Mouse (Mus musculus) hindbrain, embryonic 16.5 days (tissue): ENCODE measurements around the gene Calcrl. TPM values are rescaled to one million over a fixed set of nuclear protein-coding genes. Genes with fewer than 3 reads are reported as not detected.

Source experiments
- ATAC-seq: fragments of 200-750 bp; cut with Nextera tagmentation; 2 replicates; pipeline ENCODE4 v1.8.0; 2017; ENCODE audit warnings: moderate TSS enrichment, moderate library complexity
- H3K27ac ChIP-seq: fragments of 300-500 bp; sonication (generic); 2 replicates; pipeline ENCODE4 v1.5.1; 2014; ENCODE audit warnings: low read depth, mild to moderate bottlenecking, control low read depth, low read length, moderate library complexity
- H3K27me3 ChIP-seq: fragments of 300-500 bp; sonication (generic); replicated peaks from 2 replicates; pipeline ENCODE4 v1.6.1; 2014; ENCODE audit warnings: low read length; ENCODE audit not compliant: control insufficient read depth, insufficient read depth
- H3K36me3 ChIP-seq: fragments of 300-500 bp; sonication (generic); 2 replicates; pipeline ENCODE4 v1.6.1; 2014; ENCODE audit warnings: mild to moderate bottlenecking, low read length, moderate library complexity, mixed read lengths; ENCODE audit not compliant: control insufficient read depth, insufficient read depth
- H3K4me1 ChIP-seq: fragments of 300-500 bp; sonication (generic); 2 replicates; pipeline ENCODE4 v1.6.1; 2014; ENCODE audit warnings: low read depth, low read length; ENCODE audit not compliant: control insufficient read depth, insufficient read depth
- H3K4me2 ChIP-seq: fragments of 300-500 bp; sonication (generic); 2 replicates; pipeline ENCODE4 v1.6.1; 2014; ENCODE audit warnings: mild to moderate bottlenecking, low read length, control low read depth, moderate library complexity
- H3K4me3 ChIP-seq: fragments of 300-500 bp; sonication (generic); 2 replicates; pipeline ENCODE4 v1.5.1; 2014; ENCODE audit warnings: mild to moderate bottlenecking, low read length, control low read depth, moderate library complexity
- H3K9ac ChIP-seq: fragments of 300-500 bp; sonication (generic); 2 replicates; pipeline ENCODE4 v1.6.1; 2014; ENCODE audit warnings: low read depth, mild to moderate bottlenecking, control low read depth, low read length, moderate library complexity
- H3K9me3 ChIP-seq: fragments of 300-500 bp; sonication (generic); 2 replicates; pipeline ENCODE4 v1.6.1; 2014; ENCODE audit warnings: mild to moderate bottlenecking, low read length, moderate library complexity; ENCODE audit not compliant: control insufficient read depth
- WGBS: fragments of 180-500 bp; shearing (Covaris S2); extraction: QIAGEN DNeasy Blood & Tissue Kit; methylation state at CpG from one replicate; pipeline ENCODE4 v1.1.7; 2014; 5-methylcytosine and 5-hydroxymethylcytosine counted together
- polyA plus RNA-seq: library from polyadenylated mRNA; unstranded; fragments of >200 nt; fragmentation: Nextera tagmentation; extraction: Ambion mirVana; gene quantifications from 2 replicates; pipeline ENCODE4 v1.2.1, GENCODE M21; 2015

The Calcrl gene
- polyA plus RNA-seq, 1 experiment from 2014 or later, result 13.9 TPM

DNA sequence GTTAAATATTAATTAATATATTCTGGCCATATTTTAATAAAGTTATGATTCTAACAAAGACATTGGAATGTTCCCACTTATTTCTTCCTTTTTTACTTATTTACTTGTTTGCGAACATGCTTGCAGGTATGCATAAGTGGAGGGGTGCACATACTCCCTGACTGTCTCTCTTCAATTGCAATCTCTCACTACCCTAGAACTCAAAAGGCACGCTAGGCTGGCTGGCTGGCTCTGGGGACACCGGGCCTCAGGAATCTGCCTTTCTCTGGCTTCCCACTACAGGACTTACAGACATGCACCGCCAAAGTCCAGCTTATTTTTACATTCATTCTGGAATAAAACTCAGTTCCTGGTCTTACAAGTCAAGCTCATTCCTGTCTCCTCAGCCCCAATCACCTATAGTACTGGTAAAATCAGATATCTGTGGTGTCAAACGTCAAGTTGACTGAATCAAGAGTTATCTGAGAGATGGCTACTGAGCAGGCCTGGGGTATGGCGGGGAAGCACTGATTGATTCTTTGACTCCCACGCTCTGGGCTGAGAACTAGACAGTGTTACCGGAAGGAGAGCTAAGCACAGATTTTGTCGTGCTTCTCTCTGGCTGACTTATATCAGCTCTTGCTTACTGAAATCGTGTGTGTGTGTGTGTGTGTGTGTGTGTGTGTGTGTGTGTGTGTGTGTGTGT, 29.5 kb upstream of the Calcrl start:
- ATAC-seq, result peak; percentile 52; the same call in 1 of the 2 replicates
- H3K27me3 ChIP-seq, result no peaks in the 10 kb centered on the region
- no peak overlapping the region for H3K9ac ChIP-seq
- no peaks in the 10 kb centered on the region for H3K4me1 ChIP-seq
- 60% methylated on average over 10 of the region's 10 CpGs for WGBS
- H3K4me3 ChIP-seq, result no peak overlapping the region
- no peaks in the 10 kb centered on the region for H3K36me3 ChIP-seq
- no peak overlapping the region for H3K27ac ChIP-seq
- H3K4me2 ChIP-seq, result peak overlapping the region; percentile 3; the same call in 1 of the 2 replicates
- H3K9me3 ChIP-seq, result no peaks in the 10 kb centered on the region

DNA sequence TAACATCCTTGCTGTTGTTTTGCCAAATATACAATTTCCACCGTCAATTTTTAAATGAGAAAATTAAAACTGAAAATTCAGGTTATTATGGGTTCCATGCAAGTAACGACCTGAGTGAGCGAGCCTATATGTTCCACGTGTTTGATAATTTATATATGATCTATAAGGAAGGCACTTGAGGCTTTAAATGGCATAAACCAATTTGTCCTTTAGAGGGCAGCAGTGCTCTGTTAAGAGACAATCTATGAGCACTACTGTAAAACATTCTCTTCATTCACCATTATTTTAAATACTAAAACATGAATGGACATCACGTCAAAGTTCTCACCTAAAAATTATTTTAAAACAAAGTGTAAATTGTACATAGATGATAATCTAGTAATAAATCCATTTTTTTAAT, 28.8 kb upstream of the Calcrl start:
- H3K9me3 ChIP-seq, result no peaks in the 10 kb centered on the region
- no peaks in the 10 kb centered on the region for H3K4me1 ChIP-seq
- no peak overlapping the region for H3K9ac ChIP-seq
- no peak overlapping the region for H3K4me2 ChIP-seq
- H3K27ac ChIP-seq, result no peak overlapping the region
- no peak overlapping the region for H3K4me3 ChIP-seq
- peak; percentile 70 for ATAC-seq
- no peaks in the 10 kb centered on the region for H3K36me3 ChIP-seq
- WGBS, result 12% methylated on average over 5 of the region's 5 CpGs
- H3K27me3 ChIP-seq, result no peaks in the 10 kb centered on the region

DNA sequence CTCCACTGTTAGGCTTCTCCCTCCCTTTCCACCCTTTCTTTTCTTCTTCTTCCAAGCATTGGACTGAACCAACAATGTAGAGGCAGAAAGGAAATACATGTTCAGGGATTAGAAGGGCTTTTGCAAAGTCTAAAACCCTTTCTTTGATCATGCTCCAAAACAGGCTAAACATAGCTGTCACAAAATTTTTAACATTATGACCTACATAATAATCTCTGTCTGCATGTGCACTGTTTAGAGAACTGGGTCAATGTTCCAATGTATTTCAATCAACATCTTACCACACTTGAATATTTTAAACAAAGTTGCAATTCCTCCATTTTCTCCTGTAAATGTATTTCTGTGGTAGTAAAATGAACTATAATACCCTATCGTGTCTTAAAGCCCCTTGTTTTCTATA, 20.3 kb upstream of the Calcrl start:
- ATAC-seq, result no peak
- no peaks in the 10 kb centered on the region for H3K9me3 ChIP-seq
- 79% methylated on average over 1 of the region's 1 CpGs for WGBS
- H3K36me3 ChIP-seq, result no peaks in the 10 kb centered on the region
- H3K4me3 ChIP-seq, result no peak overlapping the region
- no peak overlapping the region for H3K4me2 ChIP-seq
- H3K9ac ChIP-seq, result no peak overlapping the region
- no peak overlapping the region for H3K27ac ChIP-seq
- no peaks in the 10 kb centered on the region for H3K4me1 ChIP-seq
- no peaks in the 10 kb centered on the region for H3K27me3 ChIP-seq

- no peak overlapping the region for H3K4me3 ChIP-seq
- 90% methylated on average over 5 of the region's 5 CpGs for WGBS
- no peak overlapping the region for H3K4me2 ChIP-seq
- no peak overlapping the region for H3K27ac ChIP-seq
- H3K9ac ChIP-seq, result no peak overlapping the region
- ATAC-seq, result no peak
- H3K27me3 ChIP-seq, result no peaks in the 10 kb centered on the region
- H3K36me3 ChIP-seq, result no peaks in the 10 kb centered on the region
- H3K4me1 ChIP-seq, result no peaks in the 10 kb centered on the region
- no peaks in the 10 kb centered on the region for H3K9me3 ChIP-seq
Measured at GRCm38 (mm10) chr2:84441940-84442339, 16.7 kb upstream of the Calcrl start.

DNA sequence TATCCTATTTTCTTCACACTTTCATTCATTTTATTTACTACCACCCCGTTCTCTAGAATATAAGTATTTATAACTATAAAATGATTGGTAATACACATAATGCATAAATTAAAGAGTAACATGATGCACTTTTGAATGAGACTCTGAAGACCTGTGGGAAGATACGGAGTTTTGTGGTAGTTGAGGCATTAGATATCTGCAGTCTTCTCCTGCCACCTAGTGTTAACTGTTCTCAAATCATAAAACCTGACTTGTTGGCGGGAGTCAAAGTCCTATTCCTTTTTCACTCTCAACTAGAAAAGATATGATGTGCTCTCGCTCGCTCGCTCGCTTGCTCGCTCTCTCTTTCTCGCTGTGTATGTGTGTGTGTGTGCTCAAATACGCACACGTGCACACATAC, 4.5 kb upstream of the Calcrl start:
- Histone ChIP-seq H3K9me3 (no peaks in the 10 kb centered on the region), H3K27me3 (no peaks in the 10 kb centered on the region), H3K4me1 (no peaks in the 10 kb centered on the region; the same call in 1 of the 2 replicates), H3K9ac (no peak overlapping the region), H3K4me2 (no peak overlapping the region), H3K27ac (no peak overlapping the region), H3K4me3 (no peak overlapping the region), H3K36me3 (no peaks in the 10 kb centered on the region)
- 49% methylated on average over 11 of the region's 11 CpGs for WGBS
- peak; percentile 87 for ATAC-seq

GRCm38 (mm10) chr2:84428836-84429235, 3.6 kb upstream of the Calcrl start:
- Histone ChIP-seq H3K4me3 (no peak overlapping the region), H3K36me3 (no peaks in the 10 kb centered on the region), H3K9ac (no peak overlapping the region), H3K4me1 (no peaks in the 10 kb centered on the region; the same call in 1 of the 2 replicates), H3K9me3 (no peaks in the 10 kb centered on the region), H3K27me3 (no peaks in the 10 kb centered on the region), H3K4me2 (no peak overlapping the region), H3K27ac (no peak overlapping the region)
- ATAC-seq, result no peak
- 67% methylated on average over 3 of the region's 3 CpGs for WGBS

GRCm38 (mm10) chr2:84426531-84426930, 1.3 kb upstream of the Calcrl start:
- no peaks in the 10 kb centered on the region for H3K36me3 ChIP-seq
- WGBS, result 93% methylated on average over 4 of the region's 4 CpGs
- no peaks in the 10 kb centered on the region for H3K9me3 ChIP-seq
- ATAC-seq, result no peak
- no peaks in the 10 kb centered on the region for H3K27me3 ChIP-seq
- no peak overlapping the region for H3K9ac ChIP-seq
- H3K4me3 ChIP-seq, result no peak overlapping the region
- H3K27ac ChIP-seq, result no peak overlapping the region
- H3K4me1 ChIP-seq, result no peaks in the 10 kb centered on the region; the same call in 1 of the 2 replicates
- no peak overlapping the region for H3K4me2 ChIP-seq

DNA sequence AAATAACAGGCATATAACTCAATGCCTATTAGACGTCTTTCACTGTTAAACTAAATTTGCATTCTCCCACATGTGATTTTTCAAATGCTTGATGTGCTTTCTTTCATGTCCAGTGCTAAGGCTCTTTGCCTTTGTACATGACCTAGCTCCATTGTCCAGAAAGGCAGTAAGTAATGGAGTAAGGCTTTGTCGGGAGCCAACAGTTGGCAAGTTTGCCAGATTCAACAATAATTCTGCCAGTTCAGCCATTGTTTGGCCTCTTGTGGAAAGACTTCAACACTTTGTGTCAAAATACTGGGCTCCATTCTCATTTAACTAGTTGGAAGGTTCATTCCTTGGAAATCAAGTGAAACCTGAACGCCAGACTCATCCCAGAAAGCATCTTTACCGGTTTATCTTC, 8.7 kb downstream of the Calcrl start:
- Histone ChIP-seq H3K4me3 (no peak overlapping the region), H3K27ac (no peak overlapping the region), H3K4me1 (no peaks in the 10 kb centered on the region), H3K9me3 (no peaks in the 10 kb centered on the region), H3K4me2 (no peak overlapping the region), H3K27me3 (no peaks in the 10 kb centered on the region), H3K36me3 (no peaks in the 10 kb centered on the region), H3K9ac (no peak overlapping the region)
- 58% methylated on average over 4 of the region's 4 CpGs for WGBS
- ATAC-seq, result peak; percentile 52; the same call in 1 of the 2 replicates

GRCm38 (mm10) chr2:84409796-84410592, 15.2 kb downstream of the Calcrl start:
- H3K27ac ChIP-seq, result no peak overlapping the region
- H3K36me3 ChIP-seq, result no peaks in the 10 kb centered on the region
- no peak overlapping the region for H3K4me2 ChIP-seq
- H3K27me3 ChIP-seq, result no peaks in the 10 kb centered on the region
- no peak overlapping the region for H3K4me3 ChIP-seq
- no peaks in the 10 kb centered on the region for H3K4me1 ChIP-seq
- no peak overlapping the region for H3K9ac ChIP-seq
- H3K9me3 ChIP-seq, result no peaks in the 10 kb centered on the region
- ATAC-seq, result no peak
